Mouse (Mus musculus) olfactory bulb, adult 2 months (tissue): ENCODE results near the gene Glra4.

Source experiments
- CTCF ChIP-seq: fragments of 200-500 bp; IDR thresholded peaks from 2 replicates; pipeline ENCODE4 v1.5.1; 2012; ENCODE audit warnings: low read depth, mild to moderate bottlenecking, low read length, moderate library complexity; ENCODE audit not compliant: insufficient read depth
- POLR2A ChIP-seq: fragments of 200-500 bp; IDR thresholded peaks from 2 replicates; pipeline ENCODE4 v1.6.1; 2012; ENCODE audit warnings: mild to moderate bottlenecking, low read depth, low read length, moderate library complexity; ENCODE audit not compliant: insufficient read depth

- no peak for TF ChIP-seq CTCF
- TF ChIP-seq POLR2A: no peak
These were observed 30.6 kb downstream of the Glra4 start for GRCm38 (mm10) chrX:136749329-136749728.
